Mouse (Mus musculus): ENCODE data around the gene Dhx33. TPM values are rescaled to one million over a fixed set of nuclear protein-coding genes. Genes with fewer than 3 reads are reported as not detected.

Dhx33 gene
- total RNA-seq, 2 experiments from 2014 or later, result 10.7 to 13.3 TPM

Other genes with a start within 250 kb of the Dhx33 start
- gene Zfp3, start 240.2 kb downstream of the Dhx33 start, total RNA-seq (2021), result 10 to 100 TPM; 11.6 to 12.4 TPM
- not detected for gene Scimp, start 191.9 kb downstream of the Dhx33 start, total RNA-seq (2021)
- 10 to 100 TPM; 27.5 to 30.4 TPM for gene Rabep1, start 159.7 kb downstream of the Dhx33 start, total RNA-seq (2021)
- 10 to 100 TPM; 50.1 to 52.0 TPM for gene Nup88, start 34.5 kb downstream of the Dhx33 start, total RNA-seq (2021)
- 10 to 100 TPM; 14.0 to 15.3 TPM for gene Rpain, start 34.2 kb downstream of the Dhx33 start, total RNA-seq (2021)
- gene C1qbp, start 21.4 kb downstream of the Dhx33 start, total RNA-seq (2021), result 100 to 1,000 TPM; 158 to 183 TPM
- gene Mis12, start 15.2 kb upstream of the Dhx33 start, total RNA-seq (2021), result 1 to 10 TPM; 5.4 to 8.2 TPM
- gene Derl2, start 15.4 kb upstream of the Dhx33 start, total RNA-seq (2021), result 10 to 100 TPM; 15.2 to 17.4 TPM
- 1 to 10 TPM; 4.0 to 5.5 TPM for gene 6330403K07Rik, start 29.1 kb upstream of the Dhx33 start, total RNA-seq (2021)
- under 1 TPM; 0.31 to 0.43 TPM for gene Nlrp1a, start 140.3 kb upstream of the Dhx33 start, total RNA-seq (2021)
- gene Nlrp1b, start 226.3 kb upstream of the Dhx33 start, total RNA-seq (2021), result under 1 TPM; 0.09 to 0.14 TPM

Data from gastrocnemius, postnatal 10 days (tissue).